Mouse (Mus musculus): Measurements from ENCODE around the gene Olfr623.

DNA sequence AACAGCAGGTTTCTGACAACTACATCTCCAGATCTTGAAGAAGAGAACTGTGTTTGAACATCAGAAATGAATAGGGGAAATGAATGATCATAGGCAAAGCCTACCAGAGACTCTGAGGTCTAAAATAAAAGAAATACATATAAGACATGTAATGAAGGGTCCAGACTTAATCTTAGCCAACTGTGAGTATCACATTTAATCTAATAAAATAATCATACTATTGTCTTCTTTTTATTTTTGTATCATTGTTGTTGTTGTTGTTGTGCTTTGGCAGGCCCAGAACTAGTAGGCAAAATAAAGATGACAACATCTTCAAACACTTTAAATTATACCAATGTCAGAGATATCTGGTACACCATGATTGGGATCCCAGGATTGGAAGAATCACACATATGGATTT lies 18.9 kb upstream of the Olfr623 start, which contains the start of gene Olfr625-ps1:
- no peak for TF ChIP-seq USF1 (IDR thresholded peaks at IDR 0.05; ENCODE audit: low read depth)
- no peak for TF ChIP-seq MYOG (IDR thresholded peaks at IDR 0.05; ENCODE audit: control insufficient read depth, extremely low read depth, insufficient read length)
- TF ChIP-seq CEBPB (IDR thresholded peaks at IDR 0.05; ENCODE audit: low read depth) = no peak
- TF ChIP-seq CTCF (IDR thresholded peaks at IDR 0.05; ENCODE audit: control insufficient read depth, insufficient read depth, insufficient read length) = no peak
- no peak for TF ChIP-seq MAX (IDR thresholded peaks at IDR 0.05)
